Mouse (Mus musculus) liver, postnatal 0 days (tissue): ENCODE results near the gene Isyna1.

Experiments
- CTCF ChIP-seq: sonication (generic); IDR thresholded peaks from 2 replicates; pipeline ENCODE4 v1.5.1; 2016; ENCODE audit warnings: antibody characterized with exemption, low read depth
- EP300 ChIP-seq: IDR thresholded peaks from 2 replicates; pipeline ENCODE4 v1.6.1; 2016; ENCODE audit warnings: antibody characterized with exemption, low read depth, mild to moderate bottlenecking

DNA sequence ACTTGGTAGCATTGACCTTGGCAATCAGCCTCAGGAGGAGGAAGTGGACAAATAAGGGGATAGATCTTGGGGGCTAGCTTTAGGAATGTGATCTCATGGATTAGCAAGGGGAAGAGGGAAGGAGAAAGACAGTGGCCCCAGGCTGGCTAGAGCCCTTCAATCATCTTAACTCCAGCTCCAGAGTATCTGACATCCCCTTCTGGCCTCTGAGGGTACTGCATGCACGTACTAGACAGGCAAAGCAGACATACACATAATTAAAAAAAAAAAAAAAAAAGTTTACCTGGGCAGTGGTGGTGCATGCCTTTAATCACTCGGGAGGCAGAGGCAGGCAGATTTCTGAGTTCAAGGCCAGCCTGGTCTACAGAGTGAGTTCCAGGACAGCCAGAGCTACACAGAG, 49.9 kb downstream of the Isyna1 start:
- TF ChIP-seq CTCF, result peak; percentile 65
- TF ChIP-seq EP300, result no peak
